Mouse (Mus musculus) adipocyte (in vitro differentiated cells): ENCODE measurements around the gene Phactr1.

ENCODE experiments used
- DNase-seq: peaks from one replicate; pipeline ENCODE4 v3.0.0-alpha.2; 2016; ENCODE audit warnings: low spot score

The Phactr1 gene

GRCm38 (mm10) chr13:43182465-43183201 is 502.2 kb downstream of the Phactr1 start:
- DNase-seq = peak; percentile 86

GRCm38 (mm10) chr13:43183248-43184055 is 503.0 kb downstream of the Phactr1 start:
- DNase-seq = peak; percentile 23

DNA sequence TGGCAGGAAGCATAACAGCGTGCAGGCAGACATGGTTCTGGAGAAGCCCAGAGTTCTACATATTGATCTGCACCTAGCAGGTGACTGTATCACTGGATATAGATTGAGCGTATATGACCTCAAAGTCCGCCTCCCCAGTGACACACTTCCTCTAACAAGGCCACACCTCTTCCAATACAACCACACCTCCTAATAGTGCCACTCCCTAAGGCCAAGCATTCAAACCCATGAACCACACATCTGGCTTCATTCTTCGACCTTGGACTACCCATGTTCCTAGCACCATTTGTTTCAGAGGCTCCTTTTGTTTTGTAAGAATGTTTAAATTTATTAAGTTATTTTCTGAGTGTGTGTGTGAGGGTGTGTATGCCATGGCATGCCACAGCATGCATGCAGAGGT is 507.3 kb downstream of the Phactr1 start:
- no peak for DNase-seq
